Mouse (Mus musculus) heart, embryonic 10.5 days (tissue): ENCODE measurements around the gene Rpl36al. TPM values are rescaled to one million over a fixed set of nuclear protein-coding genes. Genes with fewer than 3 reads are reported as not detected.
"Not testable (repeated sequence)": the region's sequence is repeated elsewhere in the genome, so short reads cannot be mapped to it uniquely, and the experiment has no call there.

Source experiments
- DNase-seq: peaks from one replicate; pipeline ENCODE4 v3.0.0-alpha.2; 2017; ENCODE audit warnings: low spot score
- H3K27ac ChIP-seq: fragments of 300-500 bp; sonication (generic); 2 replicates; pipeline ENCODE4 v1.5.1; 2016; ENCODE audit warnings: mild to moderate bottlenecking
- H3K27me3 ChIP-seq: fragments of 300-500 bp; sonication (generic); 2 replicates; pipeline ENCODE4 v1.6.1; 2016; ENCODE audit warnings: mild to moderate bottlenecking; ENCODE audit not compliant: poor library complexity, insufficient read depth, severe bottlenecking
- H3K36me3 ChIP-seq: fragments of 300-500 bp; sonication (generic); 2 replicates; pipeline ENCODE4 v1.6.1; 2016; ENCODE audit warnings: mild to moderate bottlenecking, moderate library complexity
- H3K4me1 ChIP-seq: fragments of 300-500 bp; sonication (generic); 2 replicates; pipeline ENCODE4 v1.6.1; 2016; ENCODE audit warnings: mild to moderate bottlenecking
- H3K4me3 ChIP-seq: fragments of 300-500 bp; sonication (generic); 2 replicates; pipeline ENCODE4 v1.5.1; 2016; ENCODE audit warnings: mild to moderate bottlenecking, moderate library complexity
- H3K9me3 ChIP-seq: fragments of 300-500 bp; sonication (generic); 2 replicates; pipeline ENCODE4 v1.6.1; 2016; ENCODE audit warnings: mild to moderate bottlenecking, moderate library complexity
- WGBS: fragments of 180-500 bp; shearing (Covaris S2); methylation state at CpG from one replicate; pipeline ENCODE4 v1.1.7; 2016; 5-methylcytosine and 5-hydroxymethylcytosine counted together
- polyA plus RNA-seq: library from polyadenylated mRNA; unstranded; fragments of >200 nt; fragmentation: Nextera tagmentation; extraction: Ambion mirVana; gene quantifications from 2 replicates; pipeline ENCODE4 v1.2.1, GENCODE M21; 2016

Rpl36al gene
- polyA plus RNA-seq, 1 experiment from 2014 or later, result 611 TPM

DNA sequence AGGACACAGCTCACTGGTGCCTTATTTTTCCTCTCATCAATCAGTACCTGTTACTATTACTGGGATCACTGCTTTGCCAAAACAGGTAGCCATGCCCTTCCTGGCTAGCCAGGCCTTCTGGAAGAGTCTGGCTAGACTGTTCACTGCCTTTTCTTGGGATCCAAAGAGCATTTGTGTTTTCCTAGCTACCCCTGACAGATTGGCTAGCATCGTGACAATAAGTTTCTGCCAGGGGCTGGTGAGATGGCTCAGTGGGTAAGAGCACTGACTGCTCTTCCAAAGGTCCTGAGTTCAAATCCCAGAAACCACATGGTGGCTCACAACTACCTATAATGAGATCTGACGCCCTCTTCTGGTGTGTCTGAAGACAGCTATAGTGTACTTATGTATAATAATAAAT, 23.2 kb downstream of the Rpl36al start:
- peaks cover 20% of the 10 kb centered on the region for H3K36me3 ChIP-seq
- 74% methylated on average over 2 of the region's 2 CpGs for whole genome bisulfite sequencing
- H3K4me3 ChIP-seq, H3K27ac ChIP-seq, H3K4me1 ChIP-seq, H3K9me3 ChIP-seq, DNase-seq, H3K27me3 ChIP-seq: not testable (repeated sequence)

DNA sequence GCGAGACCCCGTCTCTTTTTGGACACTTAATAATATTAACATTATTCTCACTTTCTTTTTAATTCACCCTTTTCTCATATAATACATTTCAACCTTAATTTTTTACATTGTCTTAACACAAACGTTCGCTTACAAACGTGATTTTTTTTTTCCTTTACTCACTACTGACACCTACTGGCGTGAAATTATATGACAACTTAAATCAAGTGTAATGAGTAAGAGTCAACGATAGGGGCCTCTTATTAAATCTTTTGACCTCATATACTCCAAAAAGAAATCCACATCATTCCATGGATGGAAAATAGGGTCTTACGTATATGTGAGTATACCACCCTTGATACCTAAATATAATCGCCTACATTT, 24.3 kb downstream of the Rpl36al start:
- WGBS, result 6% methylated on average over 9 of the region's 9 CpGs
- Histone ChIP-seq H3K9me3 (no peaks in the 10 kb centered on the region), H3K27me3 (no peaks in the 10 kb centered on the region), H3K36me3 (peaks cover 22% of the 10 kb centered on the region), H3K4me3 (peak overlapping the region; percentile 35; the same call in 1 of the 2 replicates), H3K27ac (no peak overlapping the region), H3K4me1 (peaks cover 3% of the 10 kb centered on the region; the same call in 1 of the 2 replicates)
- no peak for DNase-seq

DNA sequence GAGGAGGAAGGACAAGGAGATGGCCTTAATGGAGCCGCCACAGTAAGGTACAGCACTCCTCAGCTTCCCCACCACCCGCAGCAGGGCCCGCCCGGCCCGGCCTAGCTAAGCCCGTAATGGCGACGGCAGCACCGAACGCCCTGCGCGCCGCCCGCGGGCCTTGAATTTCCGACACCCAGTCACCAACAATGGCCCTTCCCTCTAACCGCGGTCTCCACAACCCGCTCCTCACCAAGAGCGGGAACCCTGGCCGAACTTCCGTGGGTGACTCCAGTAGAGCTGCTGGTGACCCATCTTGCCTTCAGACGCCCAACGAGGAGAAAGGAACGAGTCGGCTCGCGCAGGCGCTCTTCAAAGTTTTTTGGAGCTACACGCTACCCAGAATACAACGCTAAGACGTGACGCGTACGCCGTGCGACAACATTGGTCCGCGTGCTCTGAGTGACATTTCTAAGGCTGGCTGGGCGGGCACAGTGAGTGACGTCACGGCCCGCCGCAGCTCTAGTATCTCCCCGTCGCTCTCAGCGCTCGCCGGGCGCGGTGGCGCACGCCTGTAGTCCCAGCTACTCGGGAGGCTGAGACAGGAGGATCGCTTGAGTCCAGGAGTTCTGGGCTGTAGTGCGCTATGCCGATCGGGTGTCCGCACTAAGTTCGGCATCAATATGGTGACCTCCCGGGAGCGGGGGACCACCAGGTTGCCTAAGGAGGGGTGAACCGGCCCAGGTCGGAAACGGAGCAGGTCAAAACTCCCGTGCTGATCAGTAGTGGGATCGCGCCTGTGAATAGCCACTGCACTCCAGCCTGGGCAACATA, 24.9 kb downstream of the Rpl36al start, which contains the start of gene Rps29:
Rps29 (minus strand) TSS at position 422 of the 813 bp plus-strand sequence.
- Histone ChIP-seq H3K27ac (peak within 1 kb of the TSS; percentile 97), H3K4me3 (peak within 1 kb of the TSS; percentile 88), H3K36me3 (peaks cover 22% of the 10 kb centered on the region)
- not testable (repeated sequence) for H3K9me3 ChIP-seq, H3K4me1 ChIP-seq, H3K27me3 ChIP-seq
- WGBS, result under 1% methylated on average over 59 of the region's 68 CpGs
- DNase-seq, result peak; percentile 99

GRCm38 (mm10) chr12:69158366-69158764, 25.5 kb downstream of the Rpl36al start:
- WGBS, result under 1% methylated on average over 19 of the region's 19 CpGs
- DNase-seq, result no peak
- no peaks in the 10 kb centered on the region for H3K9me3 ChIP-seq
- H3K27me3 ChIP-seq, result no peaks in the 10 kb centered on the region
- peaks cover 22% of the 10 kb centered on the region for H3K36me3 ChIP-seq
- H3K27ac ChIP-seq, result peak overlapping the region; percentile 97
- peak overlapping the region; percentile 88 for H3K4me3 ChIP-seq
- H3K4me1 ChIP-seq, result peaks cover 3% of the 10 kb centered on the region; the same call in 1 of the 2 replicates

DNA sequence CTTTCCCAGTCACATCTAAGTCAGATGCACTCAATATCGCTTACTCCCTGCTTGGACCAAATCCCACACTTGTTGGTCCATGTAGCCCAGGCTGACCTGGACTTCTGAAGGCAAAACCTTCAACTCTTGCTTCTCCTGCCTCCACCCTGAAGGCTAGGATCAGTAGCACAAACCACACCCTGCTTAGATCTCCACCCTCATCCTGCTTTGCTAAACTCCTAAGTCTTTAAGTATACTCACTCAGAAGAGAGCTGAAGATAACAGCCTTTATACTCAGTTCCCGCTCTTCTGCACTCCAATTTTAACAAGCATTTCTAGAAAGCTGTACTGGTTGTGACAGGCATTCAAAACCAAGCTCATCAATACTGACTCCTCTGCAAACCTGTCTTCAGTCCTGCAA, 26.8 kb downstream of the Rpl36al start:
- Histone ChIP-seq H3K9me3 (no peaks in the 10 kb centered on the region), H3K27me3 (no peaks in the 10 kb centered on the region), H3K4me1 (peaks cover 3% of the 10 kb centered on the region; the same call in 1 of the 2 replicates), H3K4me3 (0 out of 2 replicates have a peak overlapping the region, but pooled peaks have one; percentile 88), H3K27ac (no peak overlapping the region), H3K36me3 (peaks cover 22% of the 10 kb centered on the region)
- no peak for DNase-seq
- WGBS, result 85% methylated on average over 2 of the region's 2 CpGs

GRCm38 (mm10) chr12:69156436-69156835, 27.4 kb downstream of the Rpl36al start:
- no peak for DNase-seq
- WGBS, result 86% methylated on average over 4 of the region's 4 CpGs
- no peaks in the 10 kb centered on the region for H3K9me3 ChIP-seq
- no peak overlapping the region for H3K4me3 ChIP-seq
- H3K36me3 ChIP-seq, result peaks cover 22% of the 10 kb centered on the region
- H3K27ac ChIP-seq, result no peak overlapping the region
- H3K27me3 ChIP-seq, result no peaks in the 10 kb centered on the region
- peaks cover 3% of the 10 kb centered on the region; the same call in 1 of the 2 replicates for H3K4me1 ChIP-seq

GRCm38 (mm10) chr12:69155923-69156322, 28.0 kb downstream of the Rpl36al start:
- Histone ChIP-seq H3K27ac (no peak overlapping the region), H3K4me1 (peaks cover 3% of the 10 kb centered on the region; the same call in 1 of the 2 replicates), H3K9me3 (no peaks in the 10 kb centered on the region), H3K36me3 (peaks cover 22% of the 10 kb centered on the region), H3K4me3 (no peak overlapping the region), H3K27me3 (no peaks in the 10 kb centered on the region)
- WGBS, result 86% methylated on average over 2 of the region's 2 CpGs
- no peak for DNase-seq

DNA sequence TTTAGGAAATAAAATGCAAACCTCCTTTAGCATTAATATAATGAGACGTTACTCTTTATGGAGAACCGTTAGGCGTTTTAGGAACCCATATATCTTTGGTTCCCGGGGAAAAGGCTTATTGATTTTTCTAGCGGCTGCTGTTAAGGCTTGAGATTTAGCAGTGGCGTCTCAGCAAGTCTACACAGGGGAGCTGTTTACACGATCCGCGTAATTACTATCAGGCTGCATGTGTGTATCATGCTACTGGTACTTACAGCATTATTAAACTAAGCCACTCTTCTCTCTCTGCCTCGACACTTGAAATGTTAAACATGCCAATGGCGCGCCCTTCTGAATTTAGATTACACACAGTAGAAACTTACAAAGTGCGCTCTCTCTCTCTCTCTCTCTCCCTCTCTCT, 33.8 kb downstream of the Rpl36al start:
- Histone ChIP-seq H3K27ac (no peak overlapping the region), H3K36me3 (no peaks in the 10 kb centered on the region), H3K27me3 (no peaks in the 10 kb centered on the region), H3K4me3 (no peak overlapping the region), H3K9me3 (no peaks in the 10 kb centered on the region), H3K4me1 (no peaks in the 10 kb centered on the region)
- 79% methylated on average over 13 of the region's 13 CpGs for WGBS
- no peak for DNase-seq

DNA sequence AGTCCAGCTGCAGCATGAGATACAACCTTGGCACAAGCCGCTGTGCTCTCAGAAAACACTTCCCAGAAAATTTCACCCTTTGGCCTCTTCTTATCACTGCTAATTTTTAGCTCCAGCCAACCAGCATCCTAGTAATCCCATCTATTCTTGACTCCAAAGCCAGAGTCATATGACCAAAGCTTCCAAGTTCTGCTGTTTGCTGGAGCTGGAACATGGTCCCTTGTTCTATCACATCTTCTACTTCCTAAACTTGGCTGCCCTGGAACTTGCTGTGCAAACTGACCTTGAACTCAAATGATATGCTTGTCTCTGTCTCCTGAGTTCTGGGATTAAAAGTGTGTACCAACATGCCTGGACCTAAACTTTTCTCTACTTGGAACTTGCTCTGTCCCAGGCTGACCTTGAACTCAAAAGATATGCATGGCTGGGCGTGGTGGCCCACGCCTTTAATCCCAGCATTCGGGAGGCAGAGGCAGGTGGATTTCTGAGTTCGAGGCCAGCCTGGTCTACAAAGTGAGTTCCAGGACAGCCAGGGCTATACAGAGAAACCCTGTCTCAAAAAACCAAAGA, 36.6 kb downstream of the Rpl36al start:
- Histone ChIP-seq H3K27ac (no peak overlapping the region), H3K4me3 (no peak overlapping the region), H3K27me3 (no peaks in the 10 kb centered on the region), H3K4me1 (no peaks in the 10 kb centered on the region), H3K9me3 (no peaks in the 10 kb centered on the region), H3K36me3 (no peaks in the 10 kb centered on the region)
- 87% methylated on average over 5 of the region's 5 CpGs for WGBS
- no peak for DNase-seq

GRCm38 (mm10) chr12:69143460-69143859, 40.4 kb downstream of the Rpl36al start:
- no peak overlapping the region for H3K27ac ChIP-seq
- no peaks in the 10 kb centered on the region for H3K36me3 ChIP-seq
- H3K4me1 ChIP-seq, result no peaks in the 10 kb centered on the region
- no peaks in the 10 kb centered on the region for H3K9me3 ChIP-seq
- no peaks in the 10 kb centered on the region for H3K27me3 ChIP-seq
- H3K4me3 ChIP-seq, result no peak overlapping the region
- no peak for DNase-seq
- 73% methylated on average over 6 of the region's 6 CpGs for WGBS

DNA sequence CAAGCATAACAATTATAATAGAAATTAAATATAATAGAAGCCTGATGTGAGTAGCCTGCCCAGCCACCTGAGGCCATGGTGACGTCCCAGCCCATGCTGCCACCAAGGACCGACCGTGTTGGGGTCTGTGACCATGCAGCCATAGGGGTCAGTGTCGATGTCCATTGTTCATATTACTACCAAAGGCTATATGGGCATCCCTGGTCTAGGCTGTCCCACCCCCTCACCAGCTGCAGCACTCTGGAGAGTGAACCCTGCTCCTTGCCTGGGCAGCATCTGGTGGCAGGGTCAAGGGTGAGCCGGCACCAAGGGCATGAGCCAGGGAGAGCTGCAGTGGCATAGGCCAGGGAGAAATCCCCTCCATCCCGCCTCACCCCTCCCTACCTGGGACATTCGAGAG, 44.0 kb downstream of the Rpl36al start:
- Histone ChIP-seq H3K4me3 (no peak overlapping the region), H3K36me3 (no peaks in the 10 kb centered on the region), H3K27me3 (no peaks in the 10 kb centered on the region), H3K27ac (no peak overlapping the region), H3K9me3 (no peaks in the 10 kb centered on the region), H3K4me1 (no peaks in the 10 kb centered on the region)
- DNase-seq, result no peak
- WGBS, result 80% methylated on average over 7 of the region's 7 CpGs

GRCm38 (mm10) chr12:69139201-69139600, 44.7 kb downstream of the Rpl36al start:
- Histone ChIP-seq H3K27ac (no peak overlapping the region), H3K27me3 (no peaks in the 10 kb centered on the region), H3K36me3 (no peaks in the 10 kb centered on the region), H3K4me3 (no peak overlapping the region), H3K9me3 (no peaks in the 10 kb centered on the region), H3K4me1 (no peaks in the 10 kb centered on the region)
- DNase-seq, result no peak
- 77% methylated on average over 3 of the region's 3 CpGs for WGBS
